Mouse (Mus musculus): ENCODE measurements around the gene Zfp609. TPM values are rescaled to one million over a fixed set of nuclear protein-coding genes. Genes with fewer than 3 reads are reported as not detected.
"Not testable (repeated sequence)": the region's sequence is repeated elsewhere in the genome, so short reads cannot be mapped to it uniquely, and the experiment has no call there.

Gene Zfp609
- total RNA-seq, 2 experiments from 2014 or later, result 2.8 to 9.2 TPM

DNA sequence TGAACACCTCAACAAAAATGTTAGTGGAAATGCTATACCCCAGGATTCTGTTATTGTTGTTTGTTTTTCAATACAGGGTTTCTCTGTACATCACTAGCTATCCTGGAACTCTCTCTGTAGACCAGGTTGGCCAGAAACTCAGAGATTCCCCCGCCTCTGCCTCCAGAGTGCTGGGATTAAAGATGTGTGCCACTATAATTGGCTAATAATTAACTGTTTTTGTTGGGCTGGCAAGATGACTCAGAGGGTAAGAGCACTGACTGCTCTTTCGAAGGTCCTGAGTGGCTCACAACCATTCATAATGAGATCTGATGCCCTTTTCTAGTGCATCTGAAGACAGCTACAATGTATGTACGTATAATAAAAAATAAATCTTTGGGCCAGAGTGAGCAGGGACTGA lies 92.4 kb downstream of the Zfp609 start:
- no peak for ATAC-seq (replicated peaks; ENCODE audit: low FRiP score, poor library complexity, severe bottlenecking)

GRCm38 (mm10) chr9:65728588-65728987 lies 98.8 kb downstream of the Zfp609 start:
- ATAC-seq (replicated peaks; ENCODE audit: low FRiP score, poor library complexity, severe bottlenecking), result no peak

DNA sequence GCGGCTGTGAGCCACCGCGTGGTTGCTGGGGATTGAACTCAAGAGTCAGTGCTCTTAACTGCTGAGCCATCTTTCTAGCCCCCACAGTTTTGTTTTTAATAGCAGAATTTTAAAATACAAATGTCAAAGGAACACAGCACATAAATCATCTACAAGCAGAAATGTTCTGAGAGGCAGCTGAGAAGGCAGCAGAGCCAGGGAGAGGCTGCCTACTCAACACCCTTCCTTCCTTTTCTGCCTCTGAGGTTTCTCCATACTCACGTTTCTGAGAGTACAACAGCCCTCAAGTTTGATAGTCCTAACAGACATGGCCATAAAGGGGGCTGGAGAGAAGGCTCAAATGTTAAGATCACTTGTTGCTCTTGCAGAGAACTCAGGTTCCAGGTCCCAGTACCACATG lies 99.9 kb downstream of the Zfp609 start:
- ATAC-seq (replicated peaks; ENCODE audit: low FRiP score, poor library complexity, severe bottlenecking), result no peak

GRCm38 (mm10) chr9:65726431-65726830 lies 100.9 kb downstream of the Zfp609 start:
- no peak for ATAC-seq (replicated peaks; ENCODE audit: low FRiP score, poor library complexity, severe bottlenecking)

DNA sequence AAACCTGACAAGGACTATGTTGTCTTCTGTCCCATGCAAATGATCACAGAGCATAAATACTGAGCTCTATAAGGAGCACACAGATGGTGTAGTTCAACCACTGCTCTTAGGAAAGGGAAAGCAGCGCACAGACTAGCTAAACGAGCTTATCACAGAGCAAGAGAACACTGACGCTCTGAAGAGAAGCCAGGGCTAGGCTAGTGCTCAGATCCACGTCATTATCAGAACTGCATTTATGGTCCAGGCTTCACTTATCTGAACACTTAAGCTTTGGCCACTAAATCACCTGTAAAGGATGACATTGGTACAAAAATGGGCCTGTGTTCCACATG lies 102.1 kb downstream of the Zfp609 start:
- no peak for ATAC-seq (replicated peaks; ENCODE audit: low FRiP score, poor library complexity, severe bottlenecking)

DNA sequence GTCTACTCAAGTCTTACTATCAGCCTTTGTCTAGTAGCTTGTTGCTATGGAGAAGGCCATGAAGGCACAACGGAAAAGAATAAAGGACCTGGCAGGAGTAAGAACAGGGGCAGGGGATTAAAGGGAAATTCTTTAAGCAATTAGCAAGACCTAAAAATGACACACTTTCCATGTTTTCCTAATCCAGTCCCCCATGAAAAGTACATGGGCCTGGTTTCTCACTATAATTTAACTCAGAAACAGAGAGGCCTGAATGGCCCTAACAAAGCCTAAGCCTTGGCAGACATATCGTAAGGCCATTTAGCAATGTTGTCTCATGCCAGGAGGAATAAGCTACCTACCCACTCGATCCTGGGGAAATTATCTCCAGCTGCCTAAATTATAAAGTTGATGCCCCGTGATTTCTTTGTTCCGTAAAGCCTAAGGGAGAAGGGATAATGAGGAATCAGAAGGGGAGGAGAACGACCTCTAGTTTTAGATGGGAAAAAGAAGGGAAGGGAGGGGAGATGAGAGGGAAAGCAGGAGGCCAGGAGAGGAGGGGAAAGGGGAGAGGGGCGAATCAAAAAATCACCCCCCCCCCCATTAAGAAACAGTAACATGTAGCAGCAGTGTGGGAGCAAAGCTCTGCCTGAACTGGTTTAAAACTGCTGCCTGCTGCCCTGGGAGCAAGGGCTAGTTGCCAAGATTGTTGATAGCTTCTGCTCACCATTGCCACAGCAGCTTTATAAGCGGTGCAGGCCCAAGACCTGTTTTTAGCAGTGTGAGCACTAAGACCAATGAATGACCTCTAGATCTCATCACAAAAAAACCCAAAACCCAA lies 102.7 kb downstream of the Zfp609 start:
- no peak for ATAC-seq (replicated peaks; ENCODE audit: low FRiP score, poor library complexity, severe bottlenecking)

DNA sequence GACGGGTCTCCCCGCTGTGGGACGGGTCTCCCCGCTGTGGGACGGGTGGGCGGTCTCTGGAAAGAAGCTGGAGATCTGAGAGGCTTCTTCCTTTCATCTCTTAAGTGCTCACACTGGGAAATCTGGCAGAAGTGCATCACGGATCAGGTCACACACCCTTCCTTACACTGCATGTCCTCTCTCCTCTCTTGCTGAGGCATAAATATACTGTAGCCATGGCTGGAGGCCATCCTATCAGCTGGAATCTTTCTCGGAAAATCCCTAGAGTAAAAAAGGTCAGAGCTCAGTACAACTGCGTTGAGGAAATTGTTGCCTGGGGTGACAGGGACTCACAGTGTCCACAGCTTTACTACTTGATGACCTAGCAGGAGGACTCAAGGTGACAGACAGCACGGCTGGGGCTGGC lies 106.2 kb downstream of the Zfp609 start:
- no peak for ATAC-seq (replicated peaks; ENCODE audit: low FRiP score, poor library complexity, severe bottlenecking)

GRCm38 (mm10) chr9:65718195-65718594 lies 109.2 kb downstream of the Zfp609 start:
- ATAC-seq (replicated peaks; ENCODE audit: low FRiP score, poor library complexity, severe bottlenecking), result no peak

- no peak for ATAC-seq (replicated peaks; ENCODE audit: low FRiP score, poor library complexity, severe bottlenecking)
Observed at GRCm38 (mm10) chr9:65703926-65704595, 123.3 kb downstream of the Zfp609 start.

DNA sequence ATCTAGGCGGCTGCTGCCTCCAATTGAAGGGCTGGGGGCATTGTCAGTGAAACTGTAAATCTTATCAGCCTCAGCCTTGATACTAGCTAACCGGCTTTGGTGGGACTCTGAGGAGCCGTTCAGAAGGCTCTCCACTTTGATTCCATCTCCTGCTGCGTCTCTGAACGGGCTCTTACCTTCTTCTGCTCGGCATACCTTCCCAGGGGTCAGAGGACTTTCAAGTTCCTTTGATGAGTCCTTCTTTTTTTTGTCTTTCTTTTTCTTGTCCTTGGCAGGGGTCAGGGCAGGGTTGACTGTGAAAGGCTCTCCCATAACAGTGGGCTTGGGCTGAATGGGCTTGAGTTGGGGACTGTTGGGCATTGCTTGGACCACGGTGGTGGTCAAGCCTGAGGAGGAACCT lies 124.1 kb downstream of the Zfp609 start:
- no peak for ATAC-seq (replicated peaks; ENCODE audit: low FRiP score, poor library complexity, severe bottlenecking)

DNA sequence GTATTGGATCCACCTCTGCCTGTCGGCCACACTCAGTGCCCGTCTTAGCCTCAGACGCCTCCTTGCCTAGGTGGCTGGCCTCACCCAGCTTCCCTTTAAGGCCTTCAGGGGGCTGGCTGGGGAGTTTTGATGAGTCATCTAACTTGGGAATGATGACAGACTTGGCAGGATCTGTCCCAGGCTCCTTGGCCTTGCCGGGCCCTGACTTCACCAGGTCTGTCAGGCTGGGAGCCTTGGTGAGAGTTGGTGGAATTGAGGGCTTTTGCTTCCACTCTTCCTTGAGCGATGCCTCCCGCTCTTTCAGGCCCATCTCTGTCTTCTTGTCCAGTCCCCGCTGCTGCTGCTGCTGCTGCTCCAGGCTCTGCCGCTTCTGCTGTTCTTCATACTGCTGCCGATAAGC lies 125.1 kb downstream of the Zfp609 start:
- no peak; the same call in 1 of the 2 replicates for ATAC-seq (replicated peaks; ENCODE audit: low FRiP score, poor library complexity, severe bottlenecking)

DNA sequence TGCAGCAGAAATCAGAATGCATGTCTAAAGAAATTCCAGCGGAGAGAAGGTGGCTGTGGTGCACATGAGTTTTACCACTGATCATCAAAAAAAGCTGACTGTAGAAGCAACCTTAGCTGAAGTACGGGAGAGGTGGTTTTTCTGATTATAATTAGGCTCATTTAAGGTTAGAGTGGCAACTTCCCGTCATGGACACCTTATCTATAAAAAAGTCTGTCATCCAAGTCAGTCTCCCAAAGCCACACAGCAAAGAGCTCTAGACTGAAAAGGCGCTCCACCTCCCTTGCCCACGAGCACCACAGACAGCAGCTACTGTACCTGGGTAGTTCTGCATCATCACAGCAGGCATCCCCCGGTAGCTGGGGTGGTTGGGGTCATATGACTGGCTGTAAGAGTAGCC lies 126.9 kb downstream of the Zfp609 start:
- no peak for ATAC-seq (replicated peaks; ENCODE audit: low FRiP score, poor library complexity, severe bottlenecking)

- ATAC-seq (replicated peaks; ENCODE audit: low FRiP score, poor library complexity, severe bottlenecking), result no peak
Observed at GRCm38 (mm10) chr9:65697992-65698391, 129.4 kb downstream of the Zfp609 start.

GRCm38 (mm10) chr9:65697356-65697755 lies 130.0 kb downstream of the Zfp609 start:
- ATAC-seq (replicated peaks; ENCODE audit: low FRiP score, poor library complexity, severe bottlenecking), result no peak

- no peak for ATAC-seq (replicated peaks; ENCODE audit: low FRiP score, poor library complexity, severe bottlenecking)
Observed at GRCm38 (mm10) chr9:65696337-65696736, 131.0 kb downstream of the Zfp609 start.

GRCm38 (mm10) chr9:65695646-65696045 lies 131.7 kb downstream of the Zfp609 start:
- no peak for ATAC-seq (replicated peaks; ENCODE audit: low FRiP score, poor library complexity, severe bottlenecking)

DNA sequence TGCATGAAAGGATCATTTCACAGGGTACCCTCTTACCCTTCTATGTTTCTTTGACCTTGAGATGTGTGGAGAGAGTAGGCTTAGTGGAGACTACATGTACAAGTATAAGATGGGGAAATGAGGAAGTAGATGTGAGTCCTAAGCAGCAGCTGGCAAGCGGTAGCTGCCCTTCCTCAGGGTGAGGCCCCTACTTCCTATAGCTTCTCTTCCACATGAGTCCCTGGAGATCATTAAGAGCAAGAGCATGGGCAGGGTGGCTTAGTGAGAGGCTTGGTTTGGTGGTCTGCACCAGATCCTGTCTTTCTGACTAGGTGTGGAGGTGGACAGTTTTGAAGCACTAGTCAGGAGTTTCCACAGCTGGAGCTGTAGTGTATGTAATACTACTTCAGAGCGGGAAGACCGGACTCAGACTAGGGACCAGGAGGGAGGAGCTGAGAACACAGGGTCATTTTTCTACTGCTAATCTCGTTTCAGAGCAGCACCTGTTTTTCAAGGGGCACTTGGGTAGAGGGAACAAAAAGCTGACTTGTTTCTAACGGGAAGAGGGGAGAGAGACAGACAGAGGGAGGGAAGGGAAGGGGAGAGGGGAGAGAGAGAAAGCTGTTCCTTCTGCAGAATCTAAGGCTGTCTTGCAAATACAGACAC lies 134.3 kb downstream of the Zfp609 start:
- no peak for ATAC-seq (replicated peaks; ENCODE audit: low FRiP score, poor library complexity, severe bottlenecking)

DNA sequence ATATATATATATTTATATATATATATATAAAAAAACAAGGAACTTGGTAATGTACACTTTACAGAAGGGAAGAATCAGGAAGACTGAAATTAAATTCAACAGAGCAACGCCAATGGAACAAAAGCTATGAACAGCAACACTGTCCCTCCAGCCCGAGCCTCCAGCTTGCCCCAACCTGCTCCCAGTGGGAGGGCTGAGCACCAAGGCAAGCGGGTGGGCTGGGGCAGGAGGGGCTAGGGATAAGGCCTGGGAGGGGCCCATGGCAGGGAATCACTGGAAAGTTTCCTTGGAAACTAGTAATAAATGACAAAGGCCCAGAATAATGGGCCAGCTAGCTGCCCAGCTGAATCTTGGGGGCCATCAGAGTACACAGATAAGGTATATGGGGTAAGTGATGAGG lies 134.9 kb downstream of the Zfp609 start:
- ATAC-seq (replicated peaks; ENCODE audit: low FRiP score, poor library complexity, severe bottlenecking), result no peak

- ATAC-seq (replicated peaks; ENCODE audit: low FRiP score, poor library complexity, severe bottlenecking), result not testable (repeated sequence)
Observed at GRCm38 (mm10) chr9:65689869-65690268, 137.5 kb downstream of the Zfp609 start.

GRCm38 (mm10) chr9:65684704-65685103 lies 142.7 kb downstream of the Zfp609 start:
- ATAC-seq (replicated peaks; ENCODE audit: low FRiP score, poor library complexity, severe bottlenecking), result no peak

- no peak for ATAC-seq (replicated peaks; ENCODE audit: low FRiP score, poor library complexity, severe bottlenecking)
Observed at GRCm38 (mm10) chr9:65682994-65683393, 144.4 kb downstream of the Zfp609 start.

All from erythroid progenitor cell, adult 5-6 weeks (primary cell).